Mouse (Mus musculus): ENCODE measurements at regions not wholly inside any gene's neighbourhood (a gene's known extent, or its start where the extent isn't known, plus 50 kb on each side); places are given as distances from the start of the nearest gene placed in this dataset.

DNA sequence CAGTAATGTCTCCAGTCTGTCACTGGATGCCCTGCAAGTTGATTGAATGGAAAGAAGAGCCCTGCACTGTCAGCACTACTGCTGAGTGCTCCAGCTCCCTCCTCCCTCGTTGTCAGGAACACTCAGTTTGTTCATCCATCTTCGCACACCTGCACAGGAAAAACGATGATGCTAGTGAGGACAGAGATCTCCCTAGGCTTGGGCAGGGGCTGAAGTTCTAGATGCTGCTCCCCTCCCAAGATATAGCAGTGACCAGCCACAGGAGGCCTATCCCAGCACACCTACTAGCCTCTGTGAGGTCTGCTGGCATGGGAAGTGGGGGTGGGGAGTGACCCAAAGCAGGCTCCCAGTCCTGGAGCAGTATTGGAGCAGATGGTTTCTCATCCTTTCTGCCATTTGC lies 305.8 kb downstream of the Wdr11 start:
- Histone ChIP-seq H3K36me3 (ENCODE audit: control insufficient read depth, insufficient read depth) (no peaks in the 10 kb centered on the region), H3K27me3 (ENCODE audit: control insufficient read depth, insufficient read depth, insufficient read length) (no peaks in the 10 kb centered on the region), H3K4me3 (ENCODE audit: insufficient read depth, poor library complexity, severe bottlenecking) (no peak overlapping the region), H3K79me2 (ENCODE audit: control insufficient read depth, insufficient read depth) (no peaks in the 10 kb centered on the region), H3ac (ENCODE audit: control insufficient read depth, insufficient read length, low read depth) (no peak overlapping the region), H3K79me3 (ENCODE audit: low read depth) (no peaks in the 10 kb centered on the region)
- no peak for TF ChIP-seq MYOD1 (IDR thresholded peaks at IDR 0.05; ENCODE audit: control insufficient read depth, insufficient read length, low read depth)
- no peak for TF ChIP-seq CEBPB (IDR thresholded peaks at IDR 0.05; ENCODE audit: low read depth)
- TF ChIP-seq CTCF (IDR thresholded peaks at IDR 0.05; ENCODE audit: control insufficient read depth, insufficient read depth, insufficient read length): no peak
- TF ChIP-seq MAX (IDR thresholded peaks at IDR 0.05): no peak
- TF ChIP-seq USF1 (IDR thresholded peaks at IDR 0.05; ENCODE audit: low read depth): no peak
- no peak for TF ChIP-seq FOSL1 (IDR thresholded peaks at IDR 0.05; ENCODE audit: insufficient read depth, low read length, poor library complexity, severe bottlenecking)
- no peak for TF ChIP-seq MYOG (IDR thresholded peaks at IDR 0.05; ENCODE audit: control insufficient read depth, extremely low read depth, insufficient read length)

DNA sequence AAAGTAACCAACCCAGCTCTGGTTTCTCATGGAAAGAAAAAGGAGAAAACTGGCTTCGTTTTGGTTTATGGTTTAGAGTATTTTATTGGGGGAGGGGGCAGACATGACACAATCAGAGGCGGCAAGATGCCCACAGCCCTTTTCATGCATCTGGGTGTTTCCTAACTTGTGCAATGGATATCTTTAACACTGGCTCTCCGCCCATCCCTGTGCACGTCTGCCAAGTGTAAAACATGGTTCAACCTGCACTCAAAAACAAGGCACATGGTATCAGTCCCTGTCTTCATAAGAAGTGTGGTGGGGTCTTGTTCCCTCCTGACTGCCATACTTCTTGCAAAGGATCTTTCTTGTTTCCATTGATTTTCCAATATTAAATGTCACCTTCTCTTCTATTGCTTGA lies 310.6 kb downstream of the Wdr11 start:
- no peak for TF ChIP-seq CTCF (IDR thresholded peaks at IDR 0.05; ENCODE audit: control insufficient read depth, insufficient read depth, insufficient read length)
- TF ChIP-seq MYOD1 (IDR thresholded peaks at IDR 0.05; ENCODE audit: control insufficient read depth, insufficient read length, low read depth): no peak
- no peak for TF ChIP-seq MAX (IDR thresholded peaks at IDR 0.05)
- TF ChIP-seq FOSL1 (IDR thresholded peaks at IDR 0.05; ENCODE audit: insufficient read depth, low read length, poor library complexity, severe bottlenecking): no peak
- TF ChIP-seq USF1 (IDR thresholded peaks at IDR 0.05; ENCODE audit: low read depth): no peak
- no peak for TF ChIP-seq MYOG (IDR thresholded peaks at IDR 0.05; ENCODE audit: control insufficient read depth, extremely low read depth, insufficient read length)
- TF ChIP-seq CEBPB (IDR thresholded peaks at IDR 0.05; ENCODE audit: low read depth): no peak
- Histone ChIP-seq H3ac (ENCODE audit: control insufficient read depth, insufficient read length, low read depth) (no peak overlapping the region), H3K79me3 (ENCODE audit: low read depth) (no peaks in the 10 kb centered on the region), H3K36me3 (ENCODE audit: control insufficient read depth, insufficient read depth) (no peaks in the 10 kb centered on the region), H3K27me3 (ENCODE audit: control insufficient read depth, insufficient read depth, insufficient read length) (no peaks in the 10 kb centered on the region), H3K79me2 (ENCODE audit: control insufficient read depth, insufficient read depth) (no peaks in the 10 kb centered on the region), H3K4me3 (ENCODE audit: insufficient read depth, poor library complexity, severe bottlenecking) (no peak overlapping the region)

DNA sequence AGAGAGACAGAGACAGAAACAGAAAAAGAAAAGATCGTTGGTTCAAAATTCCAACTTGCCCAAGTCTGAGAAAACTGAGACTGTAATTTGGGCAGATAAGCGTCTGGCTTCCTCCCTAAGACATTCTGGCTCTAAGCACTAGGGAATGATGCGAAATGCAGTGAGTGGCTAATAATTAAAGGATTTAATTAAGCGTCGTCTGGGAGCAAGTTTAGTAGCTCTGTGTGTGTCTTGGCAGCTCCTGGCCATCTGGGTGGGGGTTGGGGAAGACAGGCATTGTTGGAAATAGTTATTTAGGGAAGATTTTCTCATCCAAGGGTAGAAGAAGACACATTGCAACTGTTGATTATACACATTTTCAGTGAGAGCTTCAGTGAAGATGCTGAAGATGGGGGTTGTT lies 311.5 kb downstream of the Wdr11 start:
- Histone ChIP-seq H3K4me3 (ENCODE audit: insufficient read depth, poor library complexity, severe bottlenecking) (no peak overlapping the region), H3K27me3 (ENCODE audit: control insufficient read depth, insufficient read depth, insufficient read length) (no peaks in the 10 kb centered on the region), H3K36me3 (ENCODE audit: control insufficient read depth, insufficient read depth) (no peaks in the 10 kb centered on the region), H3ac (ENCODE audit: control insufficient read depth, insufficient read length, low read depth) (no peak overlapping the region), H3K79me2 (ENCODE audit: control insufficient read depth, insufficient read depth) (no peaks in the 10 kb centered on the region), H3K79me3 (ENCODE audit: low read depth) (no peaks in the 10 kb centered on the region)
- TF ChIP-seq MYOD1 (IDR thresholded peaks at IDR 0.05; ENCODE audit: control insufficient read depth, insufficient read length, low read depth) (no peak), FOSL1 (IDR thresholded peaks at IDR 0.05; ENCODE audit: insufficient read depth, low read length, poor library complexity, severe bottlenecking) (no peak), USF1 (IDR thresholded peaks at IDR 0.05; ENCODE audit: low read depth) (no peak), MAX (IDR thresholded peaks at IDR 0.05) (no peak), MYOG (IDR thresholded peaks at IDR 0.05; ENCODE audit: control insufficient read depth, extremely low read depth, insufficient read length) (no peak), CTCF (IDR thresholded peaks at IDR 0.05; ENCODE audit: control insufficient read depth, insufficient read depth, insufficient read length) (no peak), CEBPB (IDR thresholded peaks at IDR 0.05; ENCODE audit: low read depth) (no peak)

DNA sequence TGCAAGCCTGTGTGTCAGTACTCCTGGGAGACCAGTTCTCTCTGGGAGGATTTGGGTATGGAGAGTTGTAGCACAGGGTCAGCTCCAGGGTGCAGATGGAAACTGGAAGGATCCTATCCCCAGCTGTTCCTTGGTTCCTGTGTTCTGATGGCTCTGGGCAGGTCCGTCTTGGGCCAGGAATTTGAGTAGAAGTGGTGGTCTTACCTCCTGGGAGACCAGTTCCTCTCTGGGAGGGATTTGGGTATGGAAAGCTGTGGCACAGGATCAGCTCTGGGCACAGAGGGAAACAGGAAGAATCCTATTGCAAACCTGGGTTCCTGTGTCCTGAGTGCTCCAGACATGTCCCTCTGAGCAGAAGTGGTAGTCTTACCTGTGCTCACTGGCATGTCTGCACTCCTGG lies 314.5 kb downstream of the Wdr11 start:
- TF ChIP-seq MYOG (IDR thresholded peaks at IDR 0.05; ENCODE audit: control insufficient read depth, extremely low read depth, insufficient read length) (no peak), USF1 (IDR thresholded peaks at IDR 0.05; ENCODE audit: low read depth) (no peak), FOSL1 (IDR thresholded peaks at IDR 0.05; ENCODE audit: insufficient read depth, low read length, poor library complexity, severe bottlenecking) (no peak), MAX (IDR thresholded peaks at IDR 0.05) (no peak)
- no peaks in the 10 kb centered on the region for H3K36me3 ChIP-seq (ENCODE audit: control insufficient read depth, insufficient read depth)
- H3K27me3 ChIP-seq (ENCODE audit: control insufficient read depth, insufficient read depth, insufficient read length): no peaks in the 10 kb centered on the region
- H3K79me3 ChIP-seq (ENCODE audit: low read depth): no peaks in the 10 kb centered on the region
- H3K4me3 ChIP-seq (ENCODE audit: insufficient read depth, poor library complexity, severe bottlenecking): no peak overlapping the region
- H3K79me2 ChIP-seq (ENCODE audit: control insufficient read depth, insufficient read depth): no peaks in the 10 kb centered on the region
- H3ac ChIP-seq (ENCODE audit: control insufficient read depth, insufficient read length, low read depth): no peak overlapping the region

DNA sequence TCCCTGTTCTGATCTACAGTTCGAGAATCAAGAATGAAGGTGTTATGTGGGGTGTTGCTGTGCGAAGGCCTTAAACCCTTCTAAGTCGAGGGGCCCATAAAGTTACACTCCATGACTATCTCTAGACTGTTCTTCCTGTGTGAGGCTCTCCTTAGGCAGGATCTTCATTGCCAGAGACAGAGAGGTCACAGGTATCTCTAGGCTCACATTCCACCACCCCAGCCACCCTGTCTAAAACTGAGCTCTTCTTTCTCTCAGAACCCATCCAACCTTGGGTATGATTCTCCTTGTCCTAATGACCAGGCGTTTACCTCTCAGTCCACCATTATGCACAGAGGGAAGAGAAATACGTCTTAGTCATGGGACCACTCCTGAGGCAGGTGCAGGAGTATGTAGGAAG lies 317.2 kb downstream of the Wdr11 start:
- Histone ChIP-seq H3K79me2 (ENCODE audit: control insufficient read depth, insufficient read depth) (no peaks in the 10 kb centered on the region), H3K27me3 (ENCODE audit: control insufficient read depth, insufficient read depth, insufficient read length) (no peaks in the 10 kb centered on the region), H3ac (ENCODE audit: control insufficient read depth, insufficient read length, low read depth) (no peak overlapping the region), H3K79me3 (ENCODE audit: low read depth) (no peaks in the 10 kb centered on the region), H3K36me3 (ENCODE audit: control insufficient read depth, insufficient read depth) (no peaks in the 10 kb centered on the region), H3K4me3 (ENCODE audit: insufficient read depth, poor library complexity, severe bottlenecking) (no peak overlapping the region)
- TF ChIP-seq CTCF (IDR thresholded peaks at IDR 0.05; ENCODE audit: control insufficient read depth, insufficient read depth, insufficient read length): no peak

DNA sequence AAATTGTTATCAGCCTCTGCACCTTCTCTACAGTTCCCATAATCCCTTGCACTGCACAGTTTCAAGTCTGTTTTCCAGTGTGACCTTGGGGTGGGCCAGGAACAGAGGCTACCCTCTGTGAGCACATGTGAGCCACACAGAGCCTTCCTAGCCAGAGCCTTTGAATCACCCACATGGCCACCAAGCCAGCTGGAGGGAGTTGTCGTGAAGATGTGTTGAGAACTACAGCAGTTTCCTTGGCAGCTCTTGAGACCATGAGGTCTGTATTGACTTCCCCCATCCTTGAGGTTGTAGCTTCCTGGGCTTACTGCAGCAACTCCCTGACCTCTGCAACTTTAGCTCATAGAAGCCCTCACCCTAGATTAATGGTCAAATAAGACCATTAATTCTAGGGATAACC lies 318.1 kb downstream of the Wdr11 start:
- Histone ChIP-seq H3K36me3 (ENCODE audit: control insufficient read depth, insufficient read depth) (no peaks in the 10 kb centered on the region), H3K27me3 (ENCODE audit: control insufficient read depth, insufficient read depth, insufficient read length) (no peaks in the 10 kb centered on the region), H3ac (ENCODE audit: control insufficient read depth, insufficient read length, low read depth) (no peak overlapping the region), H3K4me3 (ENCODE audit: insufficient read depth, poor library complexity, severe bottlenecking) (no peak overlapping the region), H3K79me3 (ENCODE audit: low read depth) (no peaks in the 10 kb centered on the region), H3K79me2 (ENCODE audit: control insufficient read depth, insufficient read depth) (no peaks in the 10 kb centered on the region)
- TF ChIP-seq CTCF (IDR thresholded peaks at IDR 0.05; ENCODE audit: control insufficient read depth, insufficient read depth, insufficient read length) (no peak), CEBPB (IDR thresholded peaks at IDR 0.05; ENCODE audit: low read depth) (no peak), MYOG (IDR thresholded peaks at IDR 0.05; ENCODE audit: control insufficient read depth, extremely low read depth, insufficient read length) (no peak), MAX (IDR thresholded peaks at IDR 0.05) (no peak)

Measured in C2C12 (cell line).